Mouse (Mus musculus): ENCODE results near the gene Sephs1. TPM values are rescaled to one million over a fixed set of nuclear protein-coding genes. Genes with fewer than 3 reads are reported as not detected.
"Not testable (repeated sequence)": the region's sequence is repeated elsewhere in the genome, so short reads cannot be mapped to it uniquely, and the experiment has no call there.

Gene Sephs1
- polyA plus RNA-seq, 3 experiments from 2014 or later, result 21.2 to 42.3 (median 23.3) TPM

- no peak for ATAC-seq
These were observed 27.5 kb downstream of the Sephs1 start for GRCm38 (mm10) chr2:4908771-4909315.

- ATAC-seq, result no peak
These were observed 28.5 kb downstream of the Sephs1 start for GRCm38 (mm10) chr2:4909909-4910308.

- ATAC-seq, result no peak
These were observed 29.2 kb downstream of the Sephs1 start for GRCm38 (mm10) chr2:4910521-4910920.

GRCm38 (mm10) chr2:4913949-4914348 is 32.6 kb downstream of the Sephs1 start:
- ATAC-seq, result no peak

GRCm38 (mm10) chr2:4916037-4916436 is 34.7 kb downstream of the Sephs1 start:
- ATAC-seq, result no peak

GRCm38 (mm10) chr2:4917326-4918021 is 36.1 kb downstream of the Sephs1 start:
- peak; percentile 62 for ATAC-seq

- peak; percentile 91 for ATAC-seq
These were observed 37.7 kb downstream of the Sephs1 start, which contains the start of gene Phyh for GRCm38 (mm10) chr2:4918860-4919739. Gene Phyh (plus strand): TSS chr2:4919019.

GRCm38 (mm10) chr2:4921019-4921418 is 39.7 kb downstream of the Sephs1 start:
- ATAC-seq, result no peak

- ATAC-seq, result no peak
These were observed 41.3 kb downstream of the Sephs1 start for GRCm38 (mm10) chr2:4922476-4923164.

- ATAC-seq, result no peak
These were observed 46.0 kb downstream of the Sephs1 start for GRCm38 (mm10) chr2:4927391-4927790.

GRCm38 (mm10) chr2:4929230-4929629 is 47.9 kb downstream of the Sephs1 start:
- ATAC-seq, result no peak

GRCm38 (mm10) chr2:4934516-4934915 is 53.2 kb downstream of the Sephs1 start:
- ATAC-seq, result no peak

- ATAC-seq, result no peak
These were observed 56.6 kb downstream of the Sephs1 start for GRCm38 (mm10) chr2:4937931-4938330.

GRCm38 (mm10) chr2:4940861-4941260 is 59.5 kb downstream of the Sephs1 start:
- ATAC-seq, result no peak

- ATAC-seq, result not testable (repeated sequence)
These were observed 68.3 kb downstream of the Sephs1 start for GRCm38 (mm10) chr2:4949691-4950090.

GRCm38 (mm10) chr2:4950986-4951385 is 69.6 kb downstream of the Sephs1 start:
- ATAC-seq, result no peak

- no peak for ATAC-seq
These were observed 72.9 kb downstream of the Sephs1 start for GRCm38 (mm10) chr2:4954216-4954760.

GRCm38 (mm10) chr2:4958039-4958438 is 76.7 kb downstream of the Sephs1 start:
- no peak for ATAC-seq

All from inflammation-experienced regulatory T-cells, adult 6 months (primary cell).